Mouse (Mus musculus): ENCODE data around the gene Slc35g2. TPM values are rescaled to one million over a fixed set of nuclear protein-coding genes. Genes with fewer than 3 reads are reported as not detected.

The Slc35g2 gene
- total RNA-seq, 2 experiments from 2014 or later, result not detected

DNA sequence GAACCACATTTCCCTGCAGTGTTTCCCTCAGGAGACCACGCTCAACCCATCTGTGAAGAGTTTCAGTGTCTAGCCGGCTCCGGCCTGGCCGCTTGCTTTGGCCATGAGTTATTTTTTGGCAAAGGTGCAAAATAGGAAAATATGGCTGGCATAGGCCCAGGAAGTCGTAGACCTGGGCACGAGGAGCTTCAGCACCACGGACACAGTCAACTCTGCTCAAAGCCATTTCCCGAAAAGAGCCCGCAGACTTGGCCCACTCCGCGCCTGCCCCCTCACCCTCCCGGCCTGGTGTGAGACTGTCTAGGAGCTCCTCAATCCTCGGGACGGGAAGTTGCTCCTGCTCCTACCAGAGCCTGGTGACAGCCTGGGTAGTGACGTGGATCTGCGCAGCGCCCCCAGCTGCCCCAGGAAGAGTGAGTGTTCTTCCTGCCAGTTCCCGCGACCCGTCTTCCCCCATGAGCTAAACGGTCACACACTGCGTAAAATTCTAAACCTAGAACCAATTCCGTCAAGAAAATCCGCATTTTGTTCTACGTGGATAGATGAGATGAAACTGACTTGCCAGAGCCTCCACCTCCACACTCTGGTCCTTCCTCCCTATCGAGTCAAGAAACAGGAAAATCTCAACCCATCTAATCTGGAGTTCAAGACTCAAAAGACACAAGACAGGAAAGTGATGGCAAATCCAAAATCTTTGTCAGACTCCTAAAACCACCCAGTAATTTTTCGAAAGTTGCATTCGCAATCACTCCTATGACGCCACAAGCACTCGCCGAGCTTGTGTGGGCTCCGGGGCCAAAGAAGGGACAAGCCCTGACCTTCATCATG, 878 bp downstream of the Slc35g2 start:
- ATAC-seq (replicated peaks; ENCODE audit: low FRiP score, poor library complexity, severe bottlenecking), result no peak

DNA sequence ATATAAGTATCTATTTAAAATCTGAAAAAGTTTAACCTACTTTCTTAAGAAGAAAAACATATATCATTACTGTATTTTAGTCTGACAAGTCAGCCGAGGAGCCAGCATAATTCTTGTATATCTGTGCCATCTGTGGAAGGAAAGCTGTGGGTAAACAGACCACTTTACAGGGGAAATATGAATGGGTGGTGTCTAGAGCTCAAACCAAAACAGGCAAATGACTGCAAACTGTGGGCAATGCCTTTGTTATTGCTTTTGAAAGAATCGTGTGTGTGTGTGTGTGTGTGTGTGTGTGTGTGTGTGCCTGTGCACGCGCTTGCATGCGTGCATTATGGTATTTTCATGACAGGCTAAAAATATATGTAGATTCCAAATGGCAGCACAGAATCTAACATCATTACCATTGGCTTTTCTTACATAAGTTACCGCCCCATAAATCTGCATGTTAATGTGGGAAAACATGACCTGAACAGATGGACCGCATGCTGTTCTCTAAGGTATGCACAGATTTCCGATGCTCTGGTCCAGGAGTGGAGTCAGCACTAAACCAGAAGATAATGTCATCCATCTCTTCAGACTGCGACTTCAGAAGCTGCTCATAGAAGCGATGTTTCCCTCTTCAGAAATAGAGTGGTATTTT, 10.5 kb downstream of the Slc35g2 start:
- ATAC-seq (replicated peaks; ENCODE audit: low FRiP score, poor library complexity, severe bottlenecking), result no peak

DNA sequence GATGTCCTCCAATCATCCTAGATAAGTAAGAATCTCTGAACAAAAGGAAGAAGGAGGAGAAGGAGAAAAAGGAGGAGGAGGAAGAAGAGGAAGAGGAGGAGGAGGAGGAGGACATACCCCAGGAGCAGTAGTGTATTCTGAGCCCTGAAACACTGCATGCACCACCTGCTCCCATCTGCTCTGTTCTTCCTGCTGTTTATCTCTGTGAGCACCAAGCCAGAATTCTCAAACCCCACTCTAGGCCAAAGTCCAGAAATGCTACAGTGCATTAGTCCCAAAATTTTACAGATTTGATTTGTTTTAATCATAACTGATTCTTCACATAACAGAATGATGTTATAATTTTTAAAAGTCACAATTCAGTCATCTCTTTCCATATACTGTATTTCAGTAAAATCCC, 11.9 kb downstream of the Slc35g2 start:
- no peak for ATAC-seq (replicated peaks; ENCODE audit: low FRiP score, poor library complexity, severe bottlenecking)

DNA sequence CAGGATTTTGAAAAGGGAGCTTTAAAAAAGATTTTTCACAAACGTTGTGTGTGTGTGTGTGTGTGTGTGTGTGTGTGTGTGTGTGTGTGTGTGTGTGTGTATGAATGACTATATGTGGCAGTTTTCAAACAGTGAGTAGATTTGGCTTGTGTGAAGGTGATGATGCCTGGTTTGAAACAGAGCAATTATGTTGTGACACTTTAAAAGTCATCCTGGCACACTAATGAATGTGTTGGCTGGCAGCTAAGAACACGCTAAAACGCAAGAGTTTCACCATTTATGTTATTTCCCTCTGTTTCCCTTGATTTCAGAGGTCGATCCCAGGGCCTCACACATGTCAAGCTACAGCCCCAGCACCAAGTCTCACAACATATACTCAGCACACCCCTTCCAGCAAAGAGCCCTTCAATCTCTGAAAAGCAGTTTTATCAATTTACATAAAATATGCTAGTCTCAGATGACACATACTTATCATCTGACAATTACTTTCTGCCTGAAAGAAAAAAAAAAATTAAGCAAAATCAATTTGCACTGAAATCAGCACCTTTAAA, 12.8 kb downstream of the Slc35g2 start:
- no peak for ATAC-seq (replicated peaks; ENCODE audit: low FRiP score, poor library complexity, severe bottlenecking)

DNA sequence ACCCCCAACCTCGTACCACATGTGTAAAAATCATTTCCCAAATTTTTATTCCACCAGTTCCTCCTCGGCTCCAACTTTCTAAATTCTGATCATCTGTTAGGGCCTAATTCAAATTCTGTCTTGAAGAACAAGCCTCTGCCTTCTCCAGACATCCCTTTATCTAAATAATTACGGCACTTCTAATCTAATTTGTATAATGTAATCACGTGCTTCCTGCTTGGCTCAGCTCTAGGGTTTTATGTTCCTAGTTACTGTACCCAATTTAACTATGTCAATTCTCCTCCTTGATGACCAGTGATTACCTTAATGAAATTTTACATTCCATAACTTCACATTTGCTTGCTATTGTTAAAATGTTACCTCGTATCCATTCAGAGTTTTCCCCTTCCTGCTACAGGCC, 15.2 kb downstream of the Slc35g2 start:
- ATAC-seq (replicated peaks; ENCODE audit: low FRiP score, poor library complexity, severe bottlenecking), result no peak

DNA sequence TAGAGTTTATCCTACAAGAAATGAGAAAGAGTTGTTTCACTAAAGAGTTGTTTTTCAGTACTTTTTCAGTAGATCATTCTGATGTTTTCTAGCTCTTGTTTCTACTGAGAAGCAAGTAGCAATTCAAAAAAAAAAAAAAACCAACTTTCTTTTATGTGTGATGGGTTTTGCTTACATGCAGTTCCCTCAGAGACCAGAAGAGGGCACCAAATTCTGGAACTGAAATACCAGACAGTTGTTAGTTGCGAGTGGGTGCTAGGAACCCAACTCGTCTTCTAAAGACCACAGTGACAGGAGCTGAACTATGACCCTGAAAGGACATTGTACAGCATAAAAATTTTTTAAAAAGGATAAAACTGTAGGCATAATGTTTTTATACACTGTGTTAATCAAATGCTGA, 22.6 kb downstream of the Slc35g2 start:
- ATAC-seq (replicated peaks; ENCODE audit: low FRiP score, poor library complexity, severe bottlenecking), result no peak

DNA sequence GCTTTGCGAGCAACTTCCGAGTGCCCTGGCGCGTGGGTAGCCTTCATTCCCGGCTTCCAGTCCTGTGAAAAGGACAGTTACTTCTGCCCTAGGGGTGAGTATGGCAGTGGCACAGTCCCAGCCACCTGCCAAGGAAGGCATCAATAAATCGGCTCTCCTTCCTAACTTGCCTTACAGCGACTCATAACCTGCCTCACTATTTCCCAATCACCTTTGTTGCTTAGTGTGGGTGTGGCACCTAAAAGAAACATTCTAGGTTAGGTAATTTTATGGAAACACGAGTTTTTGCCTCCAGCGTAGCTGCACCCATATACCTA, 24.3 kb downstream of the Slc35g2 start:
- ATAC-seq (replicated peaks; ENCODE audit: low FRiP score, poor library complexity, severe bottlenecking), result peak; percentile 39

DNA sequence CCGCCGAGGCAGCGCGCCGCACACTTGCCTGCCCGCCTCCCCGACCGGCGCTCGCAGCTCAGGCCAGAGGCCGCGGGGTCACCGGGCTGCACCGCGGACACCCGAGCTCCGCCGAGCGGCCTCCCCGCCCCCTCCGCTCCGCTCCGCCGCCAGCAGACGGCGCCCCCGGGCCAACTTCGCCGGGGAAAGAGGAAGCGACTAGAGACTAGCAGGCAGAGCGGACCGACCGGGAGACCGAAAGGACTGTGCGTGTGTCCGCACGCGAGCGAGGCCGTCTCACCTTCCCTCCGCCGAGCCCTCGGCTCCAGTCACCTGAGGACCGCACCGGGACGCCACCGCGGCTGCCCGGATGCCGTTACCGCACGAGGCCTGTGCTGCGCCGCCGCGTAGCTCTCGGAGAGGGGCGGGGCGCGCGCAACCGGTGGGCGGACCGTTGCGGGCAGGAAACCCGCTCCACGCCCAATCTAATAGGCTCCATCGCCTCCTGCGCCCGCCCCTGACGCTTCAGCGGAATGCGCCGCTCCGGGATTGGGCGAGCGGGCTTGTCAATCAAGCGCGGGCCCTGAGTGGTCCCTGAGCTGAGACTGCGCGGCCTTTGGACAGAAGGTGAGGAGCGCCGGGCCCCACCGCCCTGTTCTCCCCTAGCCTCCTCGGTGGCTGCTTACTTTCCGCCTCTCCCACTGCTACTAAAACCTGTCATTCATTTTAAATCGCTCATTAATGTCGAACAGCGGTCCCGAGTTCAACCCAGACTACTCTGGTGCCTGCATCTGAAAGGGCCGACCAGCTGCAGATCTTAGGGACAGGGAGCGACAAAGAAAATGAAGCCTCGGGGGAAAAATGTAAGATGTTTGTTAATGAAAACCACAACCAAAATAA, 24.9 kb downstream of the Slc35g2 start, which contains the start of gene Nck1:
Gene Nck1, minus strand, starts transcription at position 420 of the 879 bp plus-strand sequence.
- ATAC-seq (replicated peaks; ENCODE audit: low FRiP score, poor library complexity, severe bottlenecking), result peak; percentile 98

DNA sequence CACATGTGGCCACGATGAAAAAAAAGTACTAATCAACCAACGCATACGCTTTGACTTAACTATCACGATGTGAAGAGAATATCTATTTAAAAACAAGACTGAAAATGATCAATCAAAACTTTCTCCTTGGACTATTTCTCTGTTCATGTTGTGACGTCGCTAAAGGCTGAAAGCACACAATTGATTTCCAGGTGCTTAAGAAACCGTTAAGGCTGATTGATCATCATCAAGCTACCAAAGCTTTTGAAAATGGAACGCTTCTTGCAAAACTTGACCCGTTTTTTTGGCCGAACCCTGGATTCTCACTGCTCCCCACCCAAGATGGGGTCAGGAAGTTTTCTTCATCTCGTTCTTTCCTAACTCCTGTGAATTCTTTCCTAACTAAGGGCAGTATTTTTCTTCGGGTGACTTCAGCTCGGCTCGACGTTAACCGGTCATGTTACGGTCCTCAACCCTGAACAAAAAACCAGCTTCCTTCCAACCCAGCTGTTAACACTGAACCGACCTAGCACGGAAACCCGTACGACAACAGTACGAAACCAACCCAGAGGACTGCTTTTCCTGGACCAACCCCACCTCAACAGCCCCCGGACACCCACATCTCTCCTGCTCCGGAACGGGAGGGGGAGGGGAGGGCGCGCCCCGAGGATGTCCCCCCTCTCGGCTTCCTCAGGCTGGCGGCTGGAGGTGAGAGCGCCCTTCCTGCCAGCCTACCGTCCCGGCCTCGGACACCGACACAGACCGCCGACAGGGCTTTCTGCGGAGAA, 25.8 kb downstream of the Slc35g2 start:
- no peak for ATAC-seq (replicated peaks; ENCODE audit: low FRiP score, poor library complexity, severe bottlenecking)

DNA sequence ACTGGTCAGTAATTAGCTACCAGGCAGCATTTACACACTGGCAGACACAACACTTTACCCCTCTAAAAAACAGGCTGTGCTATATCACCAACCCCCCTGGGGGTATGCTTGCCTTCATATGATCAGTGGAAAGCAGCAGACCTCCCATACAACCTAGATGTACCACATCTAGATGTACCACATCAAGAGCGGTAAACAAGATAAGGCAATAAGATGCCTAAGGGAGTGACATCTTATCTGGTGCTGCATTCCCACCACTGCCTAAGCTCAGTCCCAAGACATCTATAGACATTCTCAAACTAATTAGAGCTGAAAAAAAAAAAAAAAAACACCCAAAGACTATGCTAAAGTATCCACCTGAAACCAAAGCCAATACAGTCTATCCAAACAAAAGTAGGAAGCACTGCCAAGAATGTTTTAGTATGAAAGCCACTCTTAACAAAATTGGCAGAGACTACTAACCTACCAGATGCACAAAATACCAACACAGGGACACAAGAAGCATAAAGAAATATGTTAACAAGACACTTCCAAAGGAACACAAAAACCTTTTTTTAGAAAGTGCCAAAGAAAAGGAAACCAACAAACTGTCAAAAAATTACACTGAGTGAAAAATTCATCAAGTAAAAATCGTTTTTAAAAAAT, 35.1 kb downstream of the Slc35g2 start:
- no peak for ATAC-seq (replicated peaks; ENCODE audit: low FRiP score, poor library complexity, severe bottlenecking)

DNA sequence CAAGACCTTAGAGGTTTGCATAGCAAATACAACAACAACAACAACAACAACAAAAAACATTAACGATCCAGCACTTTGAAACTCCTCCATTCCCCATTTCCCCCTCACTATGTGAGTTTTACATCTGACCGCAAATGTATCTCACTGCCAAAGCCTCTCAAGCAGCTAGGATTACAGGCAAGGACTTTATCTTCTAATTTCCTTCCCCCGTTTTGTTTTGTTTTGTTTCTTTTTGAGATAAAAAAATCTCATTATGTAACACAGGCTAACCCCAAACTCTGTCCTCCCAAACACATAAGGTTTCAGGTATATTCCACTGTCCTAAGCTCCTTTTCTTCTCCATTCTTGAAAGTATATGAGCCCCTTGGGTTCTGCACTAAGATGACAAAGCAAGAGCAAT, 36.2 kb downstream of the Slc35g2 start:
- no peak for ATAC-seq (replicated peaks; ENCODE audit: low FRiP score, poor library complexity, severe bottlenecking)

DNA sequence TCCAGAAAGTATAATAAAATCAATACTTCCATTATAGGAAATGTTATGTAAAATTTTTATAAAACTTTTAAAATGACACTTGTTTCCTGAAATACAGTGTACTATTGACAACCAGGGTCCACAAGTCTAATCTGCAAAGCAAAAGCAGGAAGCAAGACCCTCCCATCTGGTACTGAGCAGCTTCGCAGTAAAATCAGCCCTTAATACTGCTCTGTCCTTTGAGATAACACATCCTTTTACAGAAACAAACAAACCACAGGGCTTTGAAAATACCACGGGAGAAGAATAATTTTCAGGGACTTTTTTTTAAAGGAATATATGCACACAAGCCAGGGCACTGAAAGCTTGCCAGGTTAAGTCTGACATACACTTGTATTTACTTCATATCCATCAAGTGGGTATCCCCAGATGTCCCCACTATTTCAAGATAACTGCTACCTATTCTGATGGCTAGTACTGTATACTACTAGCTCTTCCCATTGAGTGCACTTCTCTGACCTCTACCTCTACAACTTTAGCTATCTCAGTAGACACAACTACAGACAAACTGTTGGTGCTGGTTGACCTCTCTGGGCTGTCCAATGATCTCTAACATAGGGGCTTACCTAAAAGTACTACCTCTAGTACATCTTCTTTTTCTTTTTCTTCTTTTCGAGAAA, 37.9 kb downstream of the Slc35g2 start:
- no peak for ATAC-seq (replicated peaks; ENCODE audit: low FRiP score, poor library complexity, severe bottlenecking)

DNA sequence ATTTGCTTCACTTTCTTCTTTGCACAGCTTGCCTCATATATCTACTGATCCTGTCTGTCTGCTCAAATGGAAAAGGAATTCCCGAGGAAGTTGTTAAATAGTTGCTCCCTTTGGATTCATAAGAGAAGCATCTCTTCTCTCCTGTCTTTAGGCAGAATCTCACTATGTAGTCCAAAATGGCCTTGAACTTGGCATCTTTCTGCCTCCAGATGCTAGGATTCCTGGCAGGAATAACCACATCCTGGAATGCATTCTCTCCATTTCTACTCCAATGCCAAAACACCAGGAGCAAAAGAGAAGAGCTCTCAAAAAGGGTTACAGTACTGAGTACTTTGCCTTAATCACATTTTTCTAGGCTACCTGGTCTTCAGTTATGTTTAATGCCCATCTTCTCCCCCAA, 39.6 kb downstream of the Slc35g2 start:
- no peak for ATAC-seq (replicated peaks; ENCODE audit: low FRiP score, poor library complexity, severe bottlenecking)

DNA sequence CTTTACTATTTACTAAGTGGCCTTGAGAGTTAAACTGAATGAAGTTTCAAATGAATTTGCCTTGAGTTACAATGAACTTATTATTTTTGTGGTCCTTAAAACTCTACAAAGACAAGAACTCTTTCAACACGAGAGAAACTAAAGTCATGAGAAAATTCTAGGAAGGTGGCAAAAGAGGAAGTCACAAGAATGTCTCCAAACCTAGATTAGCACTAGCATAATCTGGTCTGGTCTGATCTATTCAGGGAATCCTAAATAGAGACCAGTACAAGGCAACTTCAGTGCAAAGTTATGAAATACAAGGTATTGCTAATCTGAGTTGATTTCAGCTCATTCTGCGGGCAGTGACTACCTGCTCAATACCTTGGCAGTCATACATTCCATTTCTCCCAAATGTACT, 45.7 kb downstream of the Slc35g2 start:
- no peak for ATAC-seq (replicated peaks; ENCODE audit: low FRiP score, poor library complexity, severe bottlenecking)

DNA sequence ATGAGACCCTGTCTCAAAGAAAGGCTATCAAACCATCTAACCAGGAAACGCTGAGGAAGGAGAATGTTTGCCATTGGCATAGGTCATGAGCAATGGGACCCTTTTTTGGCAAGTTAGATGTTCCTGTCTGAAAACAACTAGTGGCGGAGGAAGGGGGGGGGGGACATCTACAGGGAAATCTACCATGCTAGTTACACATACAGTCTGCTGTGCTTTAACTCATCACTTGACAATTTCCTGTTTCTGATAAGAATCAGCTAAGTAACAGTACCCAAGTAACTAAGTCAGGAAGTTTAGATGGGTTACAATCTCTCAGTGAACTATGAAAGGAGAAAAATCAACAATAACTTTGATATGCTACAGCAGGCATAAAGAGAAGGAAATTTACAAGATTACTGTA, 48.9 kb downstream of the Slc35g2 start:
- ATAC-seq (replicated peaks; ENCODE audit: low FRiP score, poor library complexity, severe bottlenecking), result no peak

DNA sequence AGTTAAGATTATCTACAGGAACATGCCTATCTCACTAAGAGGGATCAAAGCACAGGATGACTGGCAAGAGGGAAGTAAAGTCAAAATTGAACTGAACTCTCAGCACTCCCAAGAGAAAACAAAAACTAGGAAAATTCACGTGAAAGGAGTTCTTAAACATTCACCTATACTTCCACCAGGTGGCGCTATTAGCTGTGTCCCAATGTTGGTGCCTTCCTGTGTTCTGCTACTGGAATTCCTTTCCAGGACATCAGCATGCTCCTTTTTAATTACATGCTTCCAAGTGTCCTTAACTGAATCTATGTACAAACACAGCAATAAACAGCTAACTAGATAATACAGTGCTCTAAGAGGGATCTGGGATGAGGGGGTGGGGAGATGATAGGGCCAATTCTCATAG, 50.3 kb downstream of the Slc35g2 start:
- ATAC-seq (replicated peaks; ENCODE audit: low FRiP score, poor library complexity, severe bottlenecking), result peak; percentile 73; the same call in 1 of the 2 replicates

DNA sequence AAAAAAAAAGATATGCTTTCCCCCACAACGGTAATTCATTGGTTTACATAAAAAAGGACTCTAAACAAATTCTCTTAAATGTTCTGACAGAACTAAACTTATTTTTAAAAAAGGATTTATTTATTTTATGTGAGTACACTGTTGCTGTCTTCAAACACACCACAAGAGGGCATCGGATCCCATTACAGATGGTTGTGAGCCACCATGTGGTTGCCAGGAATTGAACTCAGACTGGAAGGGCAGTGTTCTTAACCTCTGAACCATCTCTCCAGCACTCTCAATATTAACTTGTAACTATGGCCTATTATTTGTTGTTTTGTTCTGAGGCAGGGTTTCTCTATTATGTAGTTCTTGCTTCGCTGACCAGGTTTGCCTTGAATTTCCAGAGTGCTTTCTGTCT, 50.9 kb downstream of the Slc35g2 start:
- ATAC-seq (replicated peaks; ENCODE audit: low FRiP score, poor library complexity, severe bottlenecking), result no peak

DNA sequence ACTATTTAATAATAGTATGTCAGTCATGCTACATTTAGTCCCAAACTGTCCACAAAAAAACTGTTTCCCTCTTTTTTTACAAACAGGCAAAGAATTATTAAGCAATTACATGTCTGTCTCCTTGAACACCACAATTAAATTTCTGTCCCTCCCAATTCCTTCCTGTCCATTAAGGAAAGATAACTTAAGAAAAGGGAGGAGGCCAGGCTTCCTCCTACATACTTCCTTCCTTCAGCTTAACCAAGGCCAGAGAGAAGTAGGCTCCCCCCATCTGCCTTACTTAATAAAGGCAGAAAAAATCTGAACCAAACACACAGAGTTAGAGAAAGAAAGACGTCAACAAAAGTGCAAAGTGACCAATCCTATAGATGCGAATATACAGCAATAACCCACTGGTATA, 63.3 kb downstream of the Slc35g2 start:
- ATAC-seq (replicated peaks; ENCODE audit: low FRiP score, poor library complexity, severe bottlenecking), result no peak

DNA sequence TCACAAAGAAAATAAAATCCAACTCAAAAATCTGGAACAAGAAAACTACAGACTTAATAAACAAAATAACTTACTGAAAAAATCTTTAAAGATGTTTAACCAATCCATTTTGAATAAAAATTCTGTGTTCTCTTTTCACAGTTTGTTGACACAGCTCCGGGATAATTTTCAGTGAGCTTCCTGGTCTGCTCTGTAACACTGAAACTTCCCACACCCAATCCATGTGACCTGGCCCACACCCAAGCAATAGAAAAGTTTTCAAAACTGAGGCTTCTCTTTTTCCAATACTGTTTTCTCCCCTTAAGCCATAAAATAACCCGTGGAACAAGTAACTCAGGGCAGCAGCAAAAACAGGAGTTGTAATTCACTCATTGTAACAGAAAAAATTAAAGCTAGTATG, 64.2 kb downstream of the Slc35g2 start:
- no peak for ATAC-seq (replicated peaks; ENCODE audit: low FRiP score, poor library complexity, severe bottlenecking)

All from erythroid progenitor cell, adult 5-6 weeks (primary cell).